Mouse (Mus musculus) retina, postnatal 1 day (tissue): Measurements from ENCODE around the gene Cd274.
"Not testable (repeated sequence)": the region's sequence is repeated elsewhere in the genome, so short reads cannot be mapped to it uniquely, and the experiment has no call there.

ENCODE experiments used
- DNase-seq: peaks from one replicate; pipeline ENCODE4 v3.0.0-alpha.2; 2012

The Cd274 gene

DNA sequence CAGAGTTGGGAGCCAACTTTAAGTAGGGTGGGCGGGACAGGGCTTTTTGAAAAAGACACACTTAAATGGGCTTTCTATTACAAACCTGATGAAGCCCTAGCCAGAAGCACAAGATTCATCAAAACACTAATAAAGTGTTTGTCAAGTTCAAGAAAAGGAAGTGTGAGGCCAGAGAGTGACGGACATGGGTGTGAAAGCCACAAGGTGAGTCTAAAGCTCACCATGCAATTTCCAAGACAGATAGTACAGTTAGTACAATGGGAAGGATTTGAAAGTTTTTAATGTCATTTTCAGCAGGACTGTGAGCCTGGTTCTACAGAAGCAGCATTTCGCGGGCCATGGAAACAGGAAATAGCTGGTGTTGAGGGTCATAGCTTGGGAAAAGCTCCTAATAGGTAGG lies 32.5 kb downstream of the Cd274 start:
- DNase-seq, result no peak

DNA sequence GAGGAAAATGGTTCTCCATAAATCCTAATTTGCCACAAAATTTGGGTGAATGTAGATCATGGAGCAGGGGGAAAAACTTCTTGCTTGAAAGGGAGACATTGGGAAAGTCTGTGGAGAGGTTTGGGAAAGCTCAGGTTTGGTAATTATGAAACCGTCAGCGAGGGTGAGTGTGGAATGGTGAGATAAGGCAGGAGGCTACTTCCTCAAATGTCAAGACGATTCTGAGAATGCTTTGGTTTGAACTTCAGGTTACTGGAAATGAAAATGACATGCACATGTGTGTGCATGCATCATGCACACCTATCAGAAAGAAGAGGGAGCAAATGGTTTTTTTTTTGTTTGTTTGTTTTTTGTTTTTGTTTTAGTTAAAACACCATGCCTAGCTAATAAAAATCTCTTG lies 33.2 kb downstream of the Cd274 start:
- no peak for DNase-seq

DNA sequence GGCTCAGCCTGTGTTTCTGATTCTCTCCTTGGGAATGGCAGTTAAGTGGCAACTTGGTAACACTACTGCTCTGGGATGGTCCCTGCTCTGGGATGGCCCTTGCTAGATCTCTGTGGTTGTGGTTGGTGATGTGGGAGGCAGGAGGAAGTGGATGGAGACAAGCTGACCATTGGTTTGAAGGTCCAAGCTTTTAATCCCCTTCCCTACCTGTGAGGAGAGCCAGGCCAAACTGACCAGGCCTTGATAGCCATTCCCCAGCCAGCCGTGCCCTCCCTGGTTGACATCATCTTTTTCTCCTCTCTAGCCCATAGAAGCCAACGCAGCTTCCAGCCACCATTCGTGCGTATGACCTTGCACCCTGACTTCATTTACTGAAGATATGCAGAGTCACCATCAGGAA lies 35.4 kb downstream of the Cd274 start:
- DNase-seq, result no peak

- DNase-seq, result no peak
These were observed 36.0 kb downstream of the Cd274 start for GRCm38 (mm10) chr19:29403251-29403650.

DNA sequence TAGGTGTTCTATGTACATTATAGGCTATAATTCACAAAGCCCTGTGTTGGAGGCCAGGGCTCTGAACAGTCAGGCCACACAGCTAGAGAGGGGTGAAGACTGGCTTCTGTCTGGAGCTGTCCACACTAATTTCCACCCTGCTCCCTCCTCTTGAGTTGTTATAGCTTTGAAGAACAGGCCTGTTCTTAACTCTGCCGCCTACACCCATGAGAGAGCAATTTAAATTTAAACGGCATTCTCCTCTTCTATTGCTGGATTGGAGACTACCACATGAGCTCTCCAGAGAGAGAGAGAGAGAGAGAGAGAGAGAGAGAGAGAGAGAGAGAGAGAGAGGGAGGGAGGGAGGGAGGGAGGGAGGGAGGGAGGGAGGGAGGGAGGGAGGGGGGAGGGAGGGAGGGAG lies 38.1 kb downstream of the Cd274 start:
- DNase-seq, result no peak

DNA sequence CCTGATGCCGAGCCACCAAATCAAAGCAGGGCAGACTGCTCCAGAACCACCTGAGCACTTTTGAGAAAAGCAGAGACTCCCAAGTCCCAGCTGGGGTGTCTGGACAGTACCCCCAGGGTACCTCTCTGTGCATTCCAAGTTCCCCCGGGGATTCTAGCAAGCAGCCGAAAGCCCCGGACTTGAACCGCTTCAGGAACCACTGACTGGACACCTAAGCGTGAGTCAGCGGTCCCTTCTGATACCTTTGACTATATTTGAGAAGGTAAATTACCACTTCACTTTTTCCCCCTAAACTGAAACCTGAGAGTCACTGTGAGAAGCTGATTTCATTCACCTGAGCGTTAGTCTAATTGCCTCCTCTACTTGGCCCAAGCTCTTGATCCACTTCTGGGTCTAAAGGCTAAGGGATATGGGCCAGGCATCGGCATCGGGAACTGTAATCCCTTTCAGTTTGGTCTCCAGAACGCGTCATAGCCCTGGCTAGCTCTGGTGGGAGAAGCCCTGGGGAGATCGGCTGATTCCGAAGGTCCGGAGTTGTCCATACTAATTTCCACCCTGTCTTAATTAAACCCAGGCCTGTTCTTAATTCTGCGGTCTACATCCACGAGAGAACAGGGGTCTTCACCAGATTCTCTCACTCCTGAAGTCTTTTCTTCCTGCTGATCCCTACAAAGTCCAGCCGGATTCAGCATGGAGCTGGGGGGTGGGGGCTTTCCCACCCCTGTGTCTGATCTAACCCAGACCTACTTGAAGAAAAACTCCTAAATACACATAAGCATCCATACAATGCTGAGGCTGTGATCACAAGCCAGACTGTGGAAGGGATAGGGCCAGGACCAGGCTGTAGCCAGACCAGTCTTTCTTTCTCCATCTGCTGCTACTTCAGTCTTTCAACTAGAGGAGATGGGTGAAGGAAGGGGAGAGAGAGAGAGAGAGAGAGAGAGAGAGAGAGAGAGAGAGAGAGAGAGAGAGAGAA lies 39.1 kb downstream of the Cd274 start:
- no peak for DNase-seq

DNA sequence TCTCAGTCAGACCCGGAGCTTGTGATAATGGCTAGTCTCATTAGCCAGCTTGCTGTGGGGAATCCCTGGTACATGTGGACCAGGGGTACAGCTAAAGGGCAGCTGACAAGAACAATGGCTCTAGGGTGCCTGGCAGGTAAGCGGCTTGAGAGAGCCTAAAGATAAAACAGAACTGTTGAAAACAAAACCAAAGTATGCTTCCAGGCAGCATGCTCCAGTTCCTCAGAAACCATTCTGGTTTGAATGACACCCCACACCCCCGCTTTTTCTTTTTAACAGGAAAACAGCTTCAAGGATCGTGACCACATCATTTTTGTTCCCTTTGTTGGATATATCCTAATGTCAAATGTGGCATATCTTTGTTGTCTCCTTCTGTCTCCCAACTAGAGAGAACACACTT lies 43.4 kb downstream of the Cd274 start, which contains the start of gene Pdcd1lg2:
Gene Pdcd1lg2, plus strand, starts transcription at position 301 of the 400 bp plus-strand sequence.
- no peak for DNase-seq

DNA sequence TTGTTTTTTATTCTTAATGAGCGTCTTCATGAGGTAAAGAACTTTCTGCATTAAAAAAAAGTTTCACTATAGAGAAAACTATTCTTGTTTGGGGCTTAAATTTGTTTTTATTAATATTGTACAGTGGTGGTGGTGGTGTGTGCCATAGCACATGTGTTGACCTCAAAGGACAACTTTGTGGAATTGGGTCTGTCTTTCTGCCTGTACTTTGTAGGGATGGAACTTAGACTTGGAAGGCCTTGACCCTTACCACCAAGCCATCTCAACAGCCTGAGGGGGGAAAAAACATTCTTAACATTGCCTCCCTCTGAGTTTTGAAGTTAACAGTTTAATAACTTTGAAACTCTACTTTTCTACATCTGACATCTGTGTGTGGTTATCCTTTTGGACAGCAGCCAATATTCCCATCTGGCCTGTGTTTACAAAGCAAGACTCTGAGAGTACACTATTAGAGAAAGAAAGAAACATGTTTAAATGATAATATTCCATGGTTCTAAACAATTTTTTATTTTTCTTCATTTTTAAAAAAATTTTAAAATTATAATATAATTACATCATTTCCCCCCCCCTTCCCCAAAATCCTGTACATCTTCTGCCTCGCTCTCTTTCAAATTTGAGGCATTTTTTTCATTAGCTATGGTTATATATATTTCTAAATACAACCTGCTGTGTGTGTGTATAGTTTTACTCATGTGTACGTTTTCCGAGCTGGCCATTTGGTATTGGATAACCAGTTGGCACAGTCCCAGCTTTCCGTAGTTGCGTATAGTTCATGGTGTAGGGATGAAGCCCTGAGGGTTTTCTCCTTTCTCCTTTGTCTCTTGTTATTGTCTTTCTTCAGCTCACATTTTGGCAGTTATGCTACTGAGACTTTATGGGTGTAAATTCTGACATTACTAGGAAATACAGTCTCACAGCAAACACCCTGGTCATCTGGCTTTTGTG lies 45.5 kb downstream of the Cd274 start:
- DNase-seq, result peak; percentile 42

DNA sequence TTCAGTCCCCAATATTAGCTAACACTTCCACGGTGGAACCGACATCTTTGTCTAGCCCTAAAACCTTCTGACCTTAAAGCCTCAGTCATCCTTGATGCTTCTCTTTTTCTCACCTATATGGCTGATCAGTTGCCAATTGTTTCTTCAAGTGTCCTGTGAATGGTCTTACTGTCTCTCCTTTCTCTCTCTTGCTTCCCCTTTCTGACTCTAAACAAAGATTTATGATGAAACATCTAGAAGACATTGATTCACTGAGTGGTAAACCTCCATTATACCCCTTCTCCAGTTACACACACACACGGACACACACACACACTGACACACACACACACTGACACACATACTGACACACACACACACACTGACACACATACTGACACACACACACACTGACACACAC lies 47.3 kb downstream of the Cd274 start:
- DNase-seq, result no peak

DNA sequence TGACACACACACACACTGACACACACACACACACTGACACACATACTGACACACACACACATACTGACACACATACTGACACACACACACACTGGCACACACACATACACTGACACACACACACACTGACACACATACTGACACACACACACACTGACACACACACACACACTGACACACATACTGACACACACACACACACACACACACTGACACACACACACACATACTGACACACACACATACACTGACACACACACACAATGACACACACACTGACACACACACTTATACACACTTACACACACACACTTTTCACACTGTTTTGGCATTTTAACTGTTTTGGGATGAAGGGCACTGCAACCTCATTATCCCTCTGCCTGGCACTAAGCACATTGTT lies 47.7 kb downstream of the Cd274 start:
- not testable (repeated sequence) for DNase-seq

DNA sequence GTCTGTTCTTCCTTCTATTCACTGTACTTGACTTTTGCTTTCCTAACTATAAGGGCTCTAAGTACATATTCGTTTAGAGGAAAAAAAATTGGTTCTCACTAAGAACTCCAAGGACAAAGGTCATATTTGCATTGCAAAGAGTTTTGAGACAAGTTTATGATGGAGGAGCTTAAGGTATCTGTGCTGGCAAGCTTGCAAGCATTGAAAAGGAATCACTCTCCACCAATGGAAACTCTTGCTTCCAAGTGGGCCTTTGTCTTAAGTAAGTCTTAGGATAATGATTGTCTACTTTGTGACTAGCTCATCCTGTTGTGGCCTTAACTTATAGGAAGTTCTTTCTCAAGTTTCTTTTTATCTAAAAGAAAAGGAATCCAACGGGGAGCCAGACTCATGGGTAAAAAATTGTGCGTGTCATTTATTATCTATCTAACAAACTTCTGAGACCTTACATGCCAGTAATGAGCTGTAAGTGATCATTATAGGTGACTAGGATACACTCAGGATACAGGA lies 49.2 kb downstream of the Cd274 start:
- no peak for DNase-seq

DNA sequence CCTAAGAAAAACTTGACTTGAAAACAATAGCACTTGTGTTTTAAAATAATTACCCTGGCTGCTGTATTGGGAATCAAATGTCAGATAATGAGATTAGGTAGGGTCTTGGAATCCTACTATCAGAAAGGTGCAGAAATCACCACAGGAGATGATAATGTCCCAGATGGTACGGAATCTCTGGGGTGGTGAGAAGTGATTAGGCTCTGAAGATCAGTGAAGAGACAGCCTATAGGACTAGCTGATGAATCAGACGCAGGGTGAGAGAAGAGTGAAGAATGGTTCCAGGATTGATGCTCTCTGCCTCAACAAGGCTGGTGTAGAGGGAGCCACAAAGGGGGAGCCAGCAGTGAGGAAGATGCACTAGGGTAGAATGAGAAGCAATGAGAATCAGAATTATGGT lies 49.9 kb downstream of the Cd274 start:
- no peak for DNase-seq

GRCm38 (mm10) chr19:29417894-29418293 lies 50.6 kb downstream of the Cd274 start:
- no peak for DNase-seq

- no peak for DNase-seq
These were observed 51.4 kb downstream of the Cd274 start for GRCm38 (mm10) chr19:29418661-29419115.

GRCm38 (mm10) chr19:29419506-29419905 lies 52.3 kb downstream of the Cd274 start:
- no peak for DNase-seq

DNA sequence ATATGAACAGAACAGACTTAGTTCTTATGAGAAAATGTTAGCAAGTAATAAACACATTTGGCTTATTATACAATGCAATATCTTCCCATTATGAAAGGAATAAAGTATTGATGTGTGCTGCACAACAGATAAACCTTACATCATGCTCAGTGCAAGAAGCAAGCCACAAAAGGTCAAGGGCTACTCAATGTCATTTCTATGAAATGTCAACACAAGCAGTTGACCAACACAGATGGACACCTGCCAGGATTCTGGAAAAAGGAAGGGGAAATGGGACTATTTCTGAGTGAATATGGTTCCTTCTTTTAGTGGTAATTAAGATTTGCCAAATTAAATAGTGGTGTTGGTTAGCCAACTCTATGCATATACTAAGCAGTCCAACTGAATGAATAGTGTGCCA lies 52.7 kb downstream of the Cd274 start:
- DNase-seq, result no peak

DNA sequence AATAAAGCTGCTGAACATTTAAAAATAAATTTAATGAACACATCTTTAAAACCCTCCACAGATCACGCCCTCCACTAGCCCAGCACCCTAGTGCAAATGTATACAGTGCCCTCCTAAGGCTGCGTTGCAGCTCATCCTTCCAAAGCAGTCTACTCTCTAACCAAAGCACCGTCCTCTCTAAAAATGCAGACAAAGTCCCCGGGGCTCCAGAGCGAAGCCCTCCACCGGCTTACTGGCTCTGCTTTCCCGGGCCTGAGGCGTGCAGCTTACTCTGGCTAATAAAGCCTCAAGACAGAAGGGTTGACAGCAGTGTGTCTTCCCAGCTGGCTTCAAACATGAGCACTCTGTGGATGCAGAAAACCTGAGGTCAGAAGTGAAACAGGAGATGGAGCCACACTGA lies 53.1 kb downstream of the Cd274 start:
- no peak for DNase-seq

GRCm38 (mm10) chr19:29422013-29422645 lies 54.9 kb downstream of the Cd274 start:
- DNase-seq, result no peak

DNA sequence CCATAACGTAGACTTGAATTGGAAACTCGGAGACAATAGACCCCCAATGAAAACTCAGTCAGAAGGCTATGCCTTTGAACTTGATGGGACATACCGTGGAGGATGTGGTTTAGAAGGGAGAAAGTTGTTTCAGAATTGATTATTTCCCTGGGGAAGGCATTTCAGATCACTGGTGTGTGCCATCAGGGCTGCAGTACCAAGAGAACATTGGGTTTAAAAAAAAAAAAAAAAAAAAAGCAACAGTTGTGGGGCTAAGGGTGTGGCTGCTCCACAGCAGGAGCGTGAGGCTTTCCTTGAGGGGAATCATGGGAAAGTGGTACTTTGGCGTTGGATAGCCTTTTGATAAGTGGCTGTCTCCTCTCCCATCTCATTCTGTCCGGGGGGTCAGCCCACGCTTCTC lies 55.5 kb downstream of the Cd274 start:
- no peak for DNase-seq

DNA sequence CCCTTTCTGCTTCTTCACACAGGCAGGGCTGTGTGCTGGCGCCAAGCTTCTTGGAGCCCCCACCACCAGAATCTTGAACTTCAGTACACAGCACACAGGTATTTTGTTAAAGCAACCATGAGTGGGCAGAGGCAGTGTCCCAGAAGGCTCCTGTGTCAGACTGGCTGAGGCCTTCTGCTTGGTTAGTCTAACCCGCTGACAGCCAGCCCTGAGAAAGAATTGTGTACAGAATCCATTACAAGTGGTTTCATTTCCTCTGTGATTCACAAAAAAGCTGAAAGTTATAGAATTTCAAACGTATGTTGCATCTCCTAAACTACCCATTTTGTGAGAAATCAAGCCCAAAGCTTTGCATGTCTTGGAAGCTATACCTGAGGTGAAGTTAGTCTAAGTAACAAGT lies 63.3 kb downstream of the Cd274 start:
- DNase-seq, result no peak

- no peak for DNase-seq
These were observed 63.7 kb downstream of the Cd274 start for GRCm38 (mm10) chr19:29430953-29431352.

- peak; percentile 54 for DNase-seq
These were observed 69.7 kb downstream of the Cd274 start for GRCm38 (mm10) chr19:29436793-29437479.
